Mouse (Mus musculus): Measurements from ENCODE around the gene Prph2.

The Prph2 gene

DNA sequence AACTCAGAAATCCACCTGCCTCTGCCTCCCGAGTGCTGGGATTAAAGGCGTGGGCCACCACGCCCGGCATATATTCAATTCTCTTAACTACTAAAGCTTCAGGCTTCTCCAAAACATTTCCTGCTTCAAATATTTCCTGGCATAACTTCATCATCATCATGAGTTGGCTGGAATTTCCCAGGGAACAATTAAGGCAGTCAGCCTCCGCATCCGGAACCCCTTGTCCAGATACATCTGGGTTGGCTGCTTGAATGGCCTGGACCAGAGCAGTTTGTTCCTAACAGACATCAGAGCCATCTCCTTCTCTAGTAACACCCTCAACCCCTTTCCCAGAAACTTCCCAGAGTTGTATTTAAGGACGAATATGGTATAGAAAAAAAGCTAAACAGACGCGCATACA is 14.8 kb upstream of the Prph2 start:
- DNase-seq: no peak

DNA sequence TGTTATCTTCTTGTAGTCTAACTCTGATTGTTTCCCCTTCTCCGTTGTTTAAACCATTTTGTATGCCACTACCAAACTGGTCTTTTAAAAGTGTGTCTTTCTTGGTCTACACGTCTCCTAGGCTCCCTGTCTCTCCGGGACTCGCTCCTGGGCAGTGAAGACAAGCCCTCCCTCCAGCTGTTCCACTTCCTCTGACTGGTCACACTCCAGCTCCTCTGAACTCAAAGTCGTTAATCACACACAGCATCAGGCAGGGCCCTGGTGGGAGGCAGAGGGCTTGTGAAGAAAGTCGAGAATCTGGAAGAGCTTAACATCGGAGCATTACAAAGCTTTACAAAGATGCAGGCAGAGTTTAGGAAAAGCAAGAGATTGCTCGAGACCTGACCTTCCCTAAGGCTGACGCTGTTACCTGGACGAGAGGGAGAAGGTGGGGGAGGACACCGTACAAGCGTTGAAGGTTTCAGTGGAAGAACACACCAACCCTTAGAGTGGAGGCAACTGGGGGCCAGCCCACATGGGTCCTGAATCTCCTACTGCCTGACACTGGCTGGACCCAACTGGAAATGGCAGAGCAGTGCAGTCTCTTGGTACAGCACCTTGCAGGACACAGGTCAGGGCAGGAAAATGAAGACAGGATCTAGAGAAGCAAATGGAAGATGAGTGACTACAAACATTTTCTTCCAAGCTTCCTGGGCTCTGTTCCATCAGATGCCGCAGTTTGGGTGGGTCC is 12.9 kb upstream of the Prph2 start:
- no peak for DNase-seq

DNA sequence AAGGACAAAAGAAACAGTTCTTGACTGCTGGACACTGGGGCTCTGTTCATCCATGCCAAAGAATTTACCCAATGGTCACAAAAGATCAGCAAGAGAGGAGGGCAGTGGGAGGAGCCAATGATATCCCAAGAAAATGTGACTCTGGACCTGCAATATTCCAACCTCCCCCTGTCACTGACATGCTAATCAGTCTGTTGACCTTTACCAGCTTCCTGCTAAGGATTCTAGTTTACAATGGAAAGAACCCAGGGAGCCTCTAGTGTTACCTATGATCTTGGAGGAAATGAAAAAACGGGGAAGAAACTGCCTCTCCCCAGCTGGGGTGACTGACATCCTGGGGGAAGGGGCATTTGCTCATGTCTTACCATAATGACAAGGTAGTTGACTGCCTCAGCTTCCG is 9.3 kb upstream of the Prph2 start:
- no peak for DNase-seq

DNA sequence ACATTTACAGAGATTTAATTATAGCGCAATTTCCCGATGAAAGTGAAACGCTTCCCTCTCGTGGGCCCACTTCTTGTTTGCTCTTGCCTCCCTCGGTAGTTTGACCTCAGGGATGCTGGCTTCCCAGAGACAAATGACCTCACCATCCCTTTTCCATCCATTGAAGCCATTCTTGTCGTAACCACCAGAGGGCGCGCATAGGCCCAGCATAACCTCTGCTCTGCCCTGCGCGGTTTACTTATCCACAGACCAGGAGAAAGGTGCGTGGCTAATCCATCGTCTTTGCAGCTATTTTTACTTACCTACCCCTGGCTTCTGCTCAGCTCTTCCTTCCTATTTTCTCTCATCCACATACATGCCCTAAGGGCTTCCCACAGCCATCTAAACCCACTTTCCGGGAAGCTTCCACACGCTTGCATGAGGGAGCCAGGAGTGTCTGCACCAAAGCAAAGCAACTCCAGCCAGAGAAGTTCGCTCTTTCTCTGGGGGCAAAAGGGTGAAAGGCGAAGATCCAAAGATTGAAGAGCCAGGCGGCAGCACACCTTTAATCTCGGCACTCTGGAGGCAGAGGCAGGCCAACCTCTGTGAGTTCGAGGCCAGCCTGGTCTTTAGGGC is 6.3 kb upstream of the Prph2 start:
- peak; percentile 77 for DNase-seq

DNA sequence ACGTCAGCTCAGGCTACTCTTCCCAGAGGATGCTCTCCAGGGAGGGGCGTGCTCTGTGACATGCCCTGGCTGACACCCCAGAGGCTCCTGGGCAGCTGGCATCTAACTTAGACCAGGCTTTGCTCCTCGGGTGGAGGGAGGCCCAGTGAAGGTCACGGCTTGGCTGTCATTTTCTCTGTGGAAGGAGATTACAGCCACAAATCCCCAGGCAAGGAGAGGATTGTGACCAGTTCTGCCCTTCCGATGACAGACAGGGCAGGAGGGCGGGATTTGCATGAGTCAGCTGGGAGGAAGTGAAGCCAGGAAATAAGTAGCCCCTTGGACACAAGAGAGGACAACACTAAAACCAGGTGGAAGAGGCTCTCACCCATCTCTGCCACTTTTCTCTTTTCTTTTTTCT is 2.1 kb downstream of the Prph2 start:
- DNase-seq: no peak

DNA sequence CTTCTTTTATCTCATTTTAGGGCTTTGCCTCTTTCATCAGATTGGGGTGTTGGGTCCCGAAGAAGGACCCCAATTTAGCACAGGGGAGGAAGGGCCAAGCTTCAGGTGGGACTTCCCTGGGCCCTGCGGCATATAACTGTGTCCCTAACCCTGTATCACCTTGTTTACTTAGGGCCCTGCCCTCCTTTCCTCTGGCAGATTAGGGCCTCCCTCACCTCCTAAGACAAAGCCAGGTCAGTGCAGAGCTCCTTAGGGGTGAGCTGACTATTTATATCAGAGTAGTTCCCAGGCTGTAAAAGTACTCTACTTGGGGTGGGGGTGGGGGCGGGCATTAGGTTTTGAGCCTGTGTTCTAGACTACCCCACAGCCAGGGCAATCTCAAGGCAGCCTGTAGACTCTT is 4.9 kb downstream of the Prph2 start:
- DNase-seq: no peak

DNA sequence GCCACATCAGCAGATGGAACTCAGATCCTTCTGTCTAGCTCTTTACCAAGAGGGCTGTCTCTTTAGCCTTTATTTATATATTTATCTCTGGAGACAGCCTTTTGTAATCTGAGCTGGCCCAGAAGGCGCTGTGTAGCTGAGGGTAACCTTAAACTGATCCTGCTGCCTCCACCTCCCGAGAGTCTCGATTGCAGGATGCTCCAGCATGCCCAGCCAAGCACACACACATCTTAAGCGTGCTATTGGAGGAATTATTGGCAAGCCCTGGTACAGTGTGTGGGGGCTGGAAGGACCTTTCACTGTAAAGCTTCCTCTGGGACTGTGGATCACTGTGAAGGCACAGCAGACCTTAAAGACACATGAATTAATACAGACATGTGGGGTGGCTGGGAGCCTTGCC is 8.7 kb downstream of the Prph2 start:
- no peak for DNase-seq

DNA sequence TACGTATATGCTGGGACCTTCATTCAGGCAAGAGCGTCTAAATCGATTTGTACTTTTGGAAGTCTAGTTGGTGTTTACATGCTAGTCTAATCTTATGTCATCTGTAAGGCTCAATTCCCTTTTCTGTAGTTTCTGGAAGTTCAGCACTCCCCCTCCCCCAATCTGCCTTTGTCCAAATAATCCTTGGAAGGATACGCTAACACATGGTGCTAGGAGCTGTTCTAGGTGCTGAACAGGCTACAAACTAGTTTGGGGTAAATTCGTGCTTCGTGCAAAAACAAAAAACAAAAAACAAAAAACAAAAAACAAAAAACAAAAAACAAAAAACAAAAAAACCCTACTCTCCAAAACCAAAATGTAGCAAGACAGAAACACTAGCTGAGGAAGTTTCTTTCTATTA is 10.6 kb downstream of the Prph2 start:
- no peak for DNase-seq

DNA sequence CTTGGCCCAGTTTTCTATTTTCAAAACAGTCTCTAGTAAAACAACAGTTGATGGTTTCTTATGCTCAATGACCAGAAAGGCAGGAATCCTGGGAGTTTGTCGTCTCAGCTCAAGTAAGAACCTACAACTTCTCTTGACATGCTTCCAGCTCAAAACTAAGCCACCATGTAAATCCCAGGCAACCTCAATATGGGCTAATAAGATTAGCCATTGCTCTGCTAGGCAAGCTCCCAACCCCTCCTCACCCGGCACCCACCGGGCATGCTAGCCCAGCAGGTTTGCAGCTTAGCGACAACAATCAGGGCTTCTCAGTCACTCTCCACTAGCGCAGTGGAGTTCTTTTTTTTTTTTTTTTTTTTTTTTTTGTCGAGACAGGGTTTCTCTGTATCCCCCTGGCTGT is 15.9 kb downstream of the Prph2 start:
- DNase-seq: no peak

DNA sequence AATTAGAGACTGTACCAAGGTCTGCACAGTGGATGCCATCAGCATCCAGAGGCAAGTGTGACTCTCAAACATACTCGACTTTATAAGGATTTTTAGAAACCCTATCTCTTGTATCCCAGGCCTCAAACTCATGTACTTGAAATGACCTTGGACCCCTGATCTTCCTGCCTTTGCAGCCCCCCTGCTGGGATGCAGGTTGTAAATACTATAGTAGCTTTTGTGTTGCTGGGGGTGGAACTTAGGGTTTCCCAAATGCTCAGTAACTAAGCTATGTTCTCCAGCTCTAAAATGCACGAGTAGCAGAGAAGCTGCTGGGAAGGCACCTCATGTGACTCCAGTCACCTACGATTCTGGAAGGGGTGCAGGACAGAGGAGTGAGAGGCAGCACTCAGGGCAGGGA is 16.7 kb downstream of the Prph2 start:
- no peak for DNase-seq

DNA sequence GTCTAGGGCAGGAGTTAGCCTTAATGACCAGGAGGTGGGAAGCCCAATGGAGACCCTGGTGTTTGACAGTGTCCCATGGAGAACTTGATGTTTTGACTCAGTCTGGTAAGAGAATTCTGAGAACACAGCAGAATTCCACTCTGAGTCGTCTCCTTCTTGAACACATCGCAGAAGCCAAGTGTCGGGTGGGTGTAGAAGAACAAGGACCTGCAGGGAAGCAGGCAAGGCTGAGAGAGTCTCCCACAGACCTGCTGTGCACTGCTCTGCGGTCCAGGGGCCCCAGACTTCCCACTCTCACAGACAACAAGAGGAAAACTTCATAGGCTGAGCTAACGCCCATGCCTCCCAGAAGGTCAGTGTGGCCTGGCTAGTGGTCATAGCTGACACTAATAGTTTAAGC is 17.5 kb downstream of the Prph2 start:
- peak; percentile 72 for DNase-seq

DNA sequence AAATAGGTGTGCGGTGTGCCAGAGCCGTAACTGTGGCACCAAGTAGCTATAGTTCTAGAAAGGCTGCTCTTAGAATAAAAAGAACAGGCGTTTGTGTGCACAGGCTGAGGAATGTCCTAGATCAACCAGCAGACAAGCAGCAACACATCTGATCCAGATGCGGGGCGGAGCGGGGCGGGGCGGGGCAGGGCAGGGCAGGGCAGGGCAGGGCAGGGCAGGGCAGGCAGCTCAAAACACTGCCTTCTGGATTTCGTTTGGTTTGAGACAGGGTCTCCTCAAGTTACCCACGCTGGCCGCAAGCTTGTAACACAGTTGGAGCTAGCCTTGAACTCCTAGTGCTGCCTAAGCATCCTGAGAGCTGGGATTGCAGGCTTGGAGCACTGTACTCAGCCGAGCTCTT is 19.0 kb downstream of the Prph2 start:
- no peak for DNase-seq

DNA sequence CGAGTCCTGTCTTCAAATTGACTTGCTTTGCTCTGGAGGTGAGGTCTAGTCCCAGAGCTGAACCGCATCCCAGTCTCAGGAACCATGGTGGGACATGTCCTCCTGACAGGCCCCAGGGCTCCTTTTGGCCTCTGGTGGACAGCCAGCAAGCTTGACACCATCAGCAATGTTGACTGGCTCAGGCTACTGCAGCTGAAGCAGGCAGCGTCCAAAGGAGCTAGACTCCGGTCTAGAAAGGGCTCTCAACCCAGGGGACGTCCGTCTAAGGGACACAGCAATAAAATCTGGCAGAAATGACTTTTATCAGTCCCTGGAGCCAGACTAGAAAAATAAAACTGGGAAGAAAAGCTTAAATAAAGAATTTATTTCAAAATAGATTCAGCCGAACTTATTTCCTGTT is 19.6 kb downstream of the Prph2 start:
- DNase-seq: no peak

DNA sequence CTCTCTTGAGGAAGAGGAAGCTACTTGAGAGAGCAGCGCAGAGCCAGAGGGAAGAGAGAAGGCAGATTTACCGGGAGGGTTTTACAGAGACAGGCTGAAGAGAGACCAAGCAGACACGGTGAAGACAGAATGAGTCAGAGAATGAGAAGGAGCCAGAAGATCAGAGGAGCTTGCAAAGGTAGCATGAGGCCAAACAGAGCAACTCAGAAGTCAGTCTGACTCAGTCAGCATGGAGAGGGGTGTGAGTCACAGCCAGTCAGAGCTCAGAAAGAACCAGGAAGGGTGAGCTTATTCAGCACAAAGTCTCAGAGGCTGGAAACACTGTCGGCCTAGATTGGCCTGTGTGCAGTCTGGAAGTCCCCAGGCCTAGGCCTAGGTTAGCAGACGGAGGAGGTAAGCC is 22.7 kb downstream of the Prph2 start:
- peak; percentile 75 for DNase-seq

DNA sequence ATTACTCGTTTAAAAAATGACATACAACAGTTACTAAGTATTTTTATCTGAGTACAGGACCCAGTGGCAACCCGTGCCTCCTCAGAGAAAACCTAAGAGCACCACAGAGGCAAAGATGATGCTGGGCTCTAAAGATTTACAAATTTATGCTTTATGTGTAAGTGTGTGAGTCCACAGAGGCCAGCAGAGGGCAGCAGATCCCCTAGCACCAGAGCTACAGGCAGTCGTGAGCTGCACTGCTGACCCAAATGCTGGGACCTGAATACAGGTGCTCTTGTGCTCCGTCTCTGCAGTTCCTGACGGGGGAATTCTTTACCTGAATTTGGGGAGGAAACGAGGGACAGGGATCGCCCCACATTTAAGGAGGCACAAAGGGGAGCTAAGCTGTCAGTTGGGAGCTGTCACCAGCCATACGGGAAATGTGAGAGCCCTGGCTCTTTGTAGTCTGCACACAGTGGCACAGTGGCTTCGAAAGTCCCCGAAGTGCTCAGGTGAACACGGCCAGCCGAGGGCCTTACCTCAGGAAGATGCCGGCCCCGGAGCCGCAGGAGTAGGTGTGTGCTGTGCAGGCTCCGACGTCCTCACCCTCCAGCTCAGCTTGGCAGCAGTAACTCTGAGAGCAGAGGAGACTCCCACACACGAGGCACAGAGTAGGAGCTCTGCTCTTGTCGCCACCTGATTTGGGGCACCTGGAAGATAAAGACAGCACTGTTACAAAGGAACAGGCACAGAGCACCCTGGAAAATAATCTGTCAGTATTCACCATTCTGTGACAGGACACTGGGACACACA is 23.5 kb downstream of the Prph2 start:
- peak; percentile 72 for DNase-seq

DNA sequence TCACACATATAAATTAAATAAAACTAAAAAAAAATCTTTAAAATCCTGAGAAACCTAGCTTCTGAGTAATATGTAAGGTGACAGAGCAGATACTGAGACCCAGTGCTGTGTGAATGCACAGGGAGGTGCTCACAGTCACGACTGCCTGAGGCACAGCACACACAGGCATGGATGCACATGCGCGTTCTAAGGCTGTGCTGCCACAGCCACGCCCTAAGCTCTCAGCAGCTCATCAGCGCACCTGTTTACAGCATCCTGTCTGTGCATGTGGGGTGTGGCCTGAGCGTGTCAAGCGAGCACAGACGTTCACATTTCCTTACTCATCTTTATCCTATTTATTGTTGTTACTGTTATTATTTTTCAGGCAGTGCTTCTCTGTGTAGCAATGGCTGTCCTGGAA is 30.2 kb downstream of the Prph2 start:
- DNase-seq: no peak

DNA sequence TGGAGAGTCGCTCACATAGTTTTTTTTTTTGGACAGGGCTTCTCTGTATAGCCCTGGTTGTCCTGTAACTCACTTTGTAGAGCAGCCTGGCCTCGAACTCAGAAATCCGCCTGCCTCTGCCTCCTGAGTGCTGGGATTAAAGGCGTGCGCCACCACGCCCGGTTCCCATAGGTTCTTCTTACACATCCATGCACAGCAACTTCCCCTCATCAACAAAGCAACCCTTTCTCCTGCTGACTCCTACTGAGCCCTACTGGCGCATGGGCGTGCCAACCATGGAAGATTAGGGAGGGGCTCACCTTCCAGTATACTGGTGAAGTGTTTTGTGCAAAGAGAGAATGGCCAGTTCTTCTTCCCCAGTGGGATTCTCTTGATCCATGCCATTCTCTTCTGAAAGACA is 32.2 kb downstream of the Prph2 start:
- no peak for DNase-seq

DNA sequence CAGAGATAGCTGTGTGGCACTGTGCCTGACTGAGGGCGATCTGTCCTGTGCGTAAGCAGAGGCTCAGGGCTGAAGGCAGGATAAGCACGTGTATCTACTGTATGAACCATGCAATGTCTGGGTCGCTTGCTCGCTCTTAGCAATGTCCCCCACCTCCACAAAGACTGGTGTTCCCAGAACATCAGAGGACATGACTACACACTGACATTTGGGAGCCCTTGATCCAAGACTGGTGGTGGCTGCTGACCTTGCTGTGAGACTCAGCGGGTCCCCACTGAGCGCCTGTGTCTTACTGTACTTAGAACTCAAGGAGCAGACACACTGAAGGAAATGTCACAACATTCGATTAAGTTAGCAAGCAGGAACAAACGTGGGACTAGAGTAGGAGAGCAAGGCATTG is 36.0 kb downstream of the Prph2 start:
- DNase-seq: no peak

DNA sequence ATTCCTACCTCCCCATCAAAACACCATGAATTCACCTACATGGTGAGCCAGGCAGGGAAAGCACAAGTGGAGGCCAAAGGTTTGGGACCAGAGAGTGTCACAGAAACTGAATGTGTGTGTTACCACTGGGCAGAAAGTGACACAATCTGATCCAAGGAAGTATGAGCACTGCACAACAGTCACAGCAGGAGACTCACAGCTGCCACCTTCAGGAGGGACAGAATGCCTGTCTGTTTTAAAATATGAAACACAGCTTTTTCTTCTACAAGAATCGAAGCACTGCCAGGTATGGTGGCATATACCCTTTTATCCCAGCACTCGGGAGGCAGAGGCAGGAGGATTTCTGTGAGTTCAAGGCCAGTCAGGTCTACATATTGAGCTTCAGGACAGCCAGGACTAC is 47.8 kb downstream of the Prph2 start:
- no peak for DNase-seq

DNA sequence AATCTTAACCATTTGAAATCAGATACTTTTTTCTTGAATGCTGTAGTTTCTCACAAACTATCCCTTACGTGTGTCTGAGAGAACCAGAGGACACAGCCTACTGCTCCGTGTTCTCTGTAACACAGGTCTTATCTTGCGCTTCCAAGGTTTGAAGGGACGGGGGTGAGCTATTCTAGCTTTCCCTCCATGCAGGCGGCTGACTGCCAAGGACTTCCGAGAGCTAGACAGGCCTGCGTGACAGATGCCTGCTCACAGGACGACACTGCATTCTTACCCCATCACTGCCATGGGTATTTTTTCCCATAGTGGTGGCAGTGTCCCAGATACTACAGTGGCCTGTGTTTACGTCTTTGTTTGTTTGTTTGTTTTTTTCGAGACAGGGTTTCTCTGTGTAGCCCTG is 50.0 kb downstream of the Prph2 start:
- no peak for DNase-seq

DNA sequence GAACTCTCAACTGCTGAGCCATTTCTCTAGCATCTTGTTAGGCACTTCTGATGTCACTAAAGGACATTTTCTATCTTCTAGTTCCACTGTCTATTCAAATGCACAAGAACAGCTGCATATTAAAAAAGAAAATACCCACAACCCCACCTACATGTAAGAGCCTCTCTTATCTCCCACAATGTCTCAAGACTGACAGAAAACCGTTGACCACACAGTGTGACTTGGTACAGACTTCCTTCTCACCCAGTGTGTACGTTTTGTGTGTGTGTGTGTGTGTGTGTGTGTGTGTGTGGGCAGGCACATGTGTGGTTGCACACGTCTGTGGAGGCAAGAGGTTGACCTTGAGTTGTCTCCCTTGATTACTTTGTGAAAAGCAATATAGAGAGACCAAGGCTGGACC is 51.9 kb downstream of the Prph2 start:
- no peak for DNase-seq

DNA sequence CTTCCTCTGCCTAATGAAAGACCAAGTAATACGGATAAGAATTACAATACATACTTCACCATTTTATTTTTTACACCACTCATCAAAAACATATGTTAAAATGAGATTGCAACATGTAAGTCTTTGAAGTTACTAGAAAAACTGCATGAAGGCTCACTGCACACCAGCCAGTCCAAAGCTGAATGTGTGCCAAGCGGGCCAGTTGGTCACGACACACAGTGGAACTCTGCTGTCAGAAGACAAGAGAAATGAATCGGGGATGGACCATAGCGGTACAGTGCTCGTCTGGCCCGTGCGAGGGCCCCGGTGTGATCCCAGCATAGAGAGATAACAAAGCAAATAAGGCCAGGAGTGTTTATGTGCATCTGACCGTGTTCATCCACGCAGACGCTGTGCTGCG is 52.9 kb downstream of the Prph2 start:
- DNase-seq: no peak

DNA sequence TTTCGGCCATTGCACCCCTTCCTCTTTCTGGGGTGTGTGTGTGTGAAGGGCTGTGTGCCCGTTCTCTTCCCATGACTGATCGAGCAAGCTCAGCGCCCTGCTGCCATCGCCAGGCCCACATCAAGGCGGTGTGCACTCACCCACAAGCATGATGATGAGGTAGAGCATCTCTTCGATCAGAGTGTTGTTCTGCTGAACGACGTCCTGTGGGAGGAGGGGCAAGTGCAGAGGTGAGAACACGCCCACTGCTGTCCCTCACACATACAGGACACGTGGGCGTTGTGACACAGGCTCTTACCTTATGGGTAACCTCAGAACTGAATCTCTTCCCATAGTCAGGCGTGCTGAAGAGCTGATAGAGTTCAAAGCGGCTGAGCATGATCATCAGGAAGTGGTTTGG is 56.6 kb downstream of the Prph2 start:
- no peak for DNase-seq

DNA sequence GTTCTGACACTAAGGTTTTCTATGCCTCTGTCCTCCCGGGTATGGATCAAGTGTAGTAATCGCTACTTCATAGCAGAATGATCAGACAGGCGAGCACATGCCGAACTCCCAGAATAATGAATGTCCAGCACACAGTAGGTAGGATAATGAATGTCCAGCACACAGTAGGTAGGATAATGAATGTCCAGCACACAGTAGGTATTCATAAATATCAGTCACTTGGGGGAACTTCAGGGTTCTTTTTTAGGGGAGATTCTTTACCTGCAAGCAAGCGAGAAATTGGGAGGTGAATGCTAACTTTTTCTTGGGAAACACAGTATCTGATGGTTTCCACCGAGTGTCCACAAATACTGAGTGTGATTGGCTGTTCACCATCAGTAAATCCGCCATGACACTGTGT is 62.3 kb downstream of the Prph2 start:
- no peak for DNase-seq

All from right cerebral cortex, adult 18-20 months (tissue).